Mouse (Mus musculus): Measurements from ENCODE around the gene Acot4. TPM values are rescaled to one million over a fixed set of nuclear protein-coding genes. Genes with fewer than 3 reads are reported as not detected.
A peak's percentile ranks its signal among the peaks of the same experiment; 100 is the strongest.
"Not testable (repeated sequence)": the region's sequence is repeated elsewhere in the genome, so short reads cannot be mapped to it uniquely, and the experiment has no call there.

Acot4 gene
- polyA plus RNA-seq, 1 experiment from 2014 or later, result 0.17 TPM

DNA sequence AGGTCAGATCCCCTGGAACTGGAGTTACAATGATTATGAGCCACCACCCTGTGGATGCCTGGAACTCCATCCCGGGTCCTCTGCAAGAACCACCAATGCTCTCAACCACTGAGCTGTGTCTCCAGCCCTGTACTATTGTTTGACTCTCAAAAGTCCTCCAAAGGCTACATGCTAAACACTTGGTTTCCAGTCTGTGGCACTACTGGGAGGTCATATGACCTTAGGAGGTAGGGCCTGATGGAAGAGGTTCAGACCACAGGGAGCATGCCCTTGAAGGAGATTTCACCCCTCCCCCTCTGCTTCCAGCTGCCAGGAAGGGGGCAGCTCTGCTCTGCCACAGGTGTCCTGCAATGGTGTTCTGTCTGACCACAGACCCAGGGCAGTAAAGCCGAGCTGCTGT is 4.9 kb upstream of the Acot4 start:
- H3K9ac ChIP-seq; H3K4me1 ChIP-seq; H3K4me2 ChIP-seq; ATAC-seq (ENCODE audit: insufficient number of reproducible peaks, low FRiP score, low TSS enrichment, low read depth); H3K27me3 ChIP-seq; H3K9me3 ChIP-seq; H3K27ac ChIP-seq; H3K36me3 ChIP-seq; H3K4me3 ChIP-seq: not testable (repeated sequence)
- 70% methylated on average over 2 of the region's 2 CpGs for WGBS

DNA sequence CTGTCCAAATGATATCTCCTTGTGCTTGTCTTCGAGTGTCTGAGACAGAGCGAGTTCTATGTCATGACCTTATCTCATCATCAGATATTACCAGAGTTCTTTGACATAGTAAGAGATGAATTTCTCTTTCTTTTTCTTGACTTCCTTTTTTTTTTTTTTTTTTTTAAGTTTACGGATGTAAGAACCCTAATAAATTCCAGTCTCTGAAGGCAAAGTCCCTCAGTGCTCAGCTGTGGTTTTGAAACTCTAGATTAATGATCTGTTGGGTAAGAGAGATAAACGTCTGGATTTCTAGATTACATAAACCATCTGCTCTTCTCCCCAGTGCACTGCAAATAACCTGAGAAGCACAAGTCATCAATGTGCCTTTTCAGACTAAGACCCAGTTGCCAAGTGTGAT is 4.1 kb upstream of the Acot4 start:
- WGBS, result 42% methylated on average over 4 of the region's 4 CpGs
- no peak overlapping the region for H3K4me2 ChIP-seq
- no peaks in the 10 kb centered on the region for H3K4me1 ChIP-seq
- no peaks in the 10 kb centered on the region for H3K9me3 ChIP-seq
- ATAC-seq (ENCODE audit: insufficient number of reproducible peaks, low FRiP score, low TSS enrichment, low read depth), result no peak
- no peaks in the 10 kb centered on the region for H3K36me3 ChIP-seq
- H3K4me3 ChIP-seq, result no peak overlapping the region
- H3K9ac ChIP-seq, result no peak overlapping the region
- no peak overlapping the region for H3K27ac ChIP-seq
- no peaks in the 10 kb centered on the region for H3K27me3 ChIP-seq

DNA sequence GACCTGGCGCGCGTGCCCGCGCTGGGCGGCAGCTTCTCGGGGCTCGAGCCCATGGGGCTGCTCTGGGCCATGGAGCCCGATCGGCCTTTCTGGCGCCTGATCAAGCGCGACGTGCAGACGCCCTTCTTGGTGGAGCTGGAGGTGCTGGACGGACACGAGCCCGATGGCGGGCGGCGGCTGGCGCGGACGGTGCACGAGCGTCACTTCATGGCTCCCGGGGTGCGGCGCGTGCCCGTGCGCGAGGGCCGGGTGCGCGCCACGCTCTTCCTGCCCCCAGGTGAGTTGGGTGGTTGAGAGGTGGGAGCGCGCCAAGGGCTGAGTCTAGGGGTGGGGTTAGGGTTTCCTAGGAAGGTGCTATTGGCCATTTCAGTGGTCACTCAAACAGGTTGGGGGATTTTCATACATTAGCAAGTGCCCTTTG is 522 bp downstream of the Acot4 start, which contains the start of gene Gm49366:
Gene Gm49366 (plus strand): TSS at position 245 of the 421 bp plus-strand sequence.
- not testable (repeated sequence) for H3K4me1 ChIP-seq, H3K27ac ChIP-seq, H3K27me3 ChIP-seq, H3K9me3 ChIP-seq, H3K36me3 ChIP-seq
- whole genome bisulfite sequencing, result 1% methylated on average over 39 of the region's 39 CpGs
- Histone ChIP-seq H3K9ac (0 out of 2 replicates have a peak within 1 kb of the TSS, but pooled peaks have one; percentile 20), H3K4me2 (peak within 1 kb of the TSS; percentile 67), H3K4me3 (peak within 1 kb of the TSS; percentile 46)
- ATAC-seq (ENCODE audit: insufficient number of reproducible peaks, low FRiP score, low TSS enrichment, low read depth), result 0 out of 2 replicates have a peak, but pooled peaks have one; percentile 24

DNA sequence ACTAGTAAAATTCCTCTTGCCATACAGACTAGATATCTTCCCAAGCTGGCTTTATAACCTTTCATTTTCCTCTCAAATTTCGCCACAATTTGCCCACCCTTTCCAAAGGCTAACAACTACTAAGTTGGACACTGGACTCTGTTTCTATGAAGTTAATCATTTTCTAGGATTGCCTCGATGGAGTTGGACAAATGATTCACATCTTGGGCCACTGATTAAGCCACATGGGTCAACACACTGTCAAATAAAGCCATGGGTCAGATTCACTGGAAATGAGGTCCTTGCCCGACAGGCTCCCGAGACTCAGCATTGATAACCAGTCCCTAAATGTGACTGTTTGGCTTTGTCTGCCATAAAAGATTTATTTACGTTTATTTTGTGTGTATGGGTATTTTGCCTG is 4.1 kb downstream of the Acot4 start:
- H3K27me3 ChIP-seq, result no peaks in the 10 kb centered on the region
- no peak overlapping the region for H3K4me3 ChIP-seq
- no peak overlapping the region for H3K9ac ChIP-seq
- ATAC-seq (ENCODE audit: insufficient number of reproducible peaks, low FRiP score, low TSS enrichment, low read depth), result no peak
- 84% methylated on average over 5 of the region's 5 CpGs for WGBS
- H3K36me3 ChIP-seq, result no peaks in the 10 kb centered on the region
- no peak overlapping the region for H3K4me2 ChIP-seq
- no peaks in the 10 kb centered on the region for H3K9me3 ChIP-seq
- no peaks in the 10 kb centered on the region for H3K4me1 ChIP-seq
- H3K27ac ChIP-seq, result no peak overlapping the region

DNA sequence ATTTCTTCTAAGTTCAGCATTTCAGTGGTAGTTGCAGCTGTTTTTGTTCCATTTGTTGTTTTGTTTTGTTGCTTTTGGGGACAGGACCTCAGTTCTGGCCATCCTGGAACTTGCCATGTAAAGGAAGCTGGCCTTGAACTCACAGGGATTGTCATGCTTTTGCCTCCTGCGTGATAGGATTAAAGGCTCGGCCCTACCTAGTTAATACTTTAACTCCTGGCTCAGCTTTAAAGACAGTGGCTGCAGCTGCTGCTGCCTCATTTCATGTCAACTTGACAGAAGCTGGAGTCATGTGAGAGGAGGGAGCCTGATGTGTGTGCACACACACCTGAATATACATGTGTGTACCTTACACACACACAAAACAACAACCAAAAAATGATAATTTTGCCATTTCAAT is 5.9 kb downstream of the Acot4 start:
- H3K36me3 ChIP-seq, result no peaks in the 10 kb centered on the region
- no peak overlapping the region for H3K4me3 ChIP-seq
- no peaks in the 10 kb centered on the region for H3K27me3 ChIP-seq
- no peaks in the 10 kb centered on the region for H3K4me1 ChIP-seq
- no peak overlapping the region for H3K4me2 ChIP-seq
- H3K9me3 ChIP-seq, result no peaks in the 10 kb centered on the region; the same call in 1 of the 2 replicates
- H3K27ac ChIP-seq, result no peak overlapping the region
- ATAC-seq (ENCODE audit: insufficient number of reproducible peaks, low FRiP score, low TSS enrichment, low read depth), result no peak
- H3K9ac ChIP-seq, result no peak overlapping the region
- WGBS, result 59% methylated on average over 2 of the region's 2 CpGs

DNA sequence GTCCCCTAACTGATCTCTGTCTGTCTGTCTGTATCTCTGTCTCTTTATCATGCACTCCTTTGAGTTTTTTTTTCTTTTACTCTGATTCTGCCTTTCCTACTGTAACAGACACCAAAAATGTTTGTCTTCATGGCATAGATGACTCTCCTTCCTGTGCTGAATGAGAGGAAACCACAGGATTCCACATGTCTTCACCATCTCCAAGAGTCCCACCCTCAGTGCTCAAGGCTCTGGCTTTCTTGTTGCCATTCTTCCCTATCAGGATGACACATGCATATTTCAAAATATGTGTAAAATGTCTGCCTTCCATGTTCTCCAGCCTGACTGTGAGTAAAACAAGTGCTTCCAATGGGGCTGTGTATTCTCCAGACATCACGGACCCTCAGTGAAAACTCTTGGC is 8.7 kb downstream of the Acot4 start:
- no peak for ATAC-seq (ENCODE audit: insufficient number of reproducible peaks, low FRiP score, low TSS enrichment, low read depth)
- WGBS, result 95% methylated on average over 1 of the region's 1 CpGs

DNA sequence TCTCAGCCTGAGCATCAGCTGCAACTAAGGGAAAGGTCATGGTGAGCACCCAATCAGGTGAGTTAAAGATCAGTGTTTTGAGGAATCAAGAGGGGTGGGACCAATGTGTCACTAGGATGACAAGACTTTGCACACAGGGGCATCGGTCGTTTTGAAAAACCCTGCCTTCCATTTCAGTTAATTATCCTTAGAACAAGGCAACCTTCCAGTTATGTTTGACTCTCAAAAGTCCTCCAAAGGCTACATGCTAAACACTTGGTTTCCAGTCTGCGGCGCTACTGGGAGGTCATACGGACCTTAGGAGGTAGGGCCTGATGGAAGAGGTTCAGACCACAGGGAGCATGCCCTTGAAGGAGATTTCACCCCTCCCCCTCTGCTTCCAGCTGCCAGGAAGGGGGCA is 12.6 kb downstream of the Acot4 start:
- WGBS, result 80% methylated on average over 5 of the region's 5 CpGs
- H3K9me3 ChIP-seq; H3K9ac ChIP-seq; H3K4me2 ChIP-seq; ATAC-seq (ENCODE audit: insufficient number of reproducible peaks, low FRiP score, low TSS enrichment, low read depth); H3K27ac ChIP-seq; H3K4me1 ChIP-seq; H3K4me3 ChIP-seq; H3K36me3 ChIP-seq: not testable (repeated sequence)
- H3K27me3 ChIP-seq, result peaks cover 16% of the 10 kb centered on the region

More for the DNA sequence above, 8.7 kb downstream of the Acot4 start:
- H3K4me1 ChIP-seq, result no peaks in the 10 kb centered on the region
- H3K4me3 ChIP-seq, result no peak overlapping the region
- H3K9ac ChIP-seq, result no peak overlapping the region
- no peak overlapping the region for H3K4me2 ChIP-seq
- H3K9me3 ChIP-seq, result no peaks in the 10 kb centered on the region; the same call in 1 of the 2 replicates
- H3K27me3 ChIP-seq, result no peaks in the 10 kb centered on the region
- H3K27ac ChIP-seq, result no peak overlapping the region
- no peaks in the 10 kb centered on the region for H3K36me3 ChIP-seq

DNA sequence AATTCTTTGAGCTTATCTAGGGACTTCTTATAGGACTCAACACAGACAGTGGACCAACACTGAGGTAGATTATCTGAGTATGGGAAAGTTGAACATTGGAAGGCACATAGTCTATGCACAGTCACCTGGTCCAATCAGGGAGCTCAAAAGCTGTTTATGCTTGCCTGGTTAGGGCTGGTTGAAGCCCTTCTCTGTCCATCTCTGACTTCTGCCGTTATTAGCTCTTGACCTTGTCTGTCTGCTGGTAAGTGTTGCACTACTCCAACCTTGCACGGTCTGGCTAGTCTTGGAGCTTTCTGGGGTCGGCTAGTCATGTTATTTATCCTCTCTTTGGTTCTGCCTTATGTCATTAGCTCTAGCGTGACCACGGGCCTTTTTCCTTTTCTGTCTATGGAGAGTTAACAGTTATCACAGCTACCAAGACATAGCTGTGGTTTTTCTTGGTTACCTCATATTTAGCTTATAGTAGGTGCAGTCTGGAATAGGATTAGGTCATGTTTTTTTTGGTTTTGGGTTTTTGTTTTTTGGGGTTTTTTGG is 13.8 kb downstream of the Acot4 start, which contains the start of gene Acot3:
Gene Acot3 (plus strand): TSS at position 208 of the 538 bp plus-strand sequence.
- H3K36me3 ChIP-seq, result no peaks in the 10 kb centered on the region
- H3K4me2 ChIP-seq, result no peak within 1 kb of the TSS
- H3K4me3 ChIP-seq, result peak within 1 kb of the TSS; percentile 43; the same call in 1 of the 2 replicates
- no peak for ATAC-seq (ENCODE audit: insufficient number of reproducible peaks, low FRiP score, low TSS enrichment, low read depth)
- WGBS, result 77% methylated on average over 5 of the region's 5 CpGs
- no peak within 1 kb of the TSS for H3K27ac ChIP-seq
- no peak within 1 kb of the TSS for H3K9ac ChIP-seq
- peaks cover 16% of the 10 kb centered on the region for H3K27me3 ChIP-seq
- no peaks in the 10 kb centered on the region; the same call in 1 of the 2 replicates for H3K9me3 ChIP-seq
- H3K4me1 ChIP-seq, result peaks cover 6% of the 10 kb centered on the region

DNA sequence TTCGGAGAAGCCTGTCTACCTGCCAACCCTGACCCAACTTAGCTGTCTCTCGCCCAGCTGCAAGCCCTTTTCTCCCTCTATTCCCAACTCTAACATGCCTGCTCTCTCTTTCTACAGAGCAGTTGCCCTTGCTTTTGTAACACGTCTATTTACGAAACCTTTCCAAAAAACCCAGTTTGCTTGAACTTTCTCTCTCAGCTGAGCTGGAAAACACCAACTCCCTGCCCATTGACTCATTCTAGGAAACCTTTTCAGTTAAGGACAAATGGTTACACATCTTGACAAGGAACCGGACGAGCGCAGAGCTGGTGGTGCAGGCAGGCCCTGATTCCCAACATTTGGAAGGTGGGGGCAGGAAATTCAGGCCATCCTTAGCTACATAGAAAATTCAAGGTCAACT is 14.4 kb downstream of the Acot4 start:
- no peak for ATAC-seq (ENCODE audit: insufficient number of reproducible peaks, low FRiP score, low TSS enrichment, low read depth)
- Histone ChIP-seq H3K4me2 (no peak overlapping the region), H3K4me1 (peaks cover 6% of the 10 kb centered on the region), H3K27me3 (peaks cover 16% of the 10 kb centered on the region), H3K36me3 (no peaks in the 10 kb centered on the region), H3K4me3 (0 out of 2 replicates have a peak overlapping the region, but pooled peaks have one; percentile 43), H3K9ac (no peak overlapping the region), H3K9me3 (no peaks in the 10 kb centered on the region; the same call in 1 of the 2 replicates), H3K27ac (no peak overlapping the region)
- 90% methylated on average over 7 of the region's 7 CpGs for WGBS

DNA sequence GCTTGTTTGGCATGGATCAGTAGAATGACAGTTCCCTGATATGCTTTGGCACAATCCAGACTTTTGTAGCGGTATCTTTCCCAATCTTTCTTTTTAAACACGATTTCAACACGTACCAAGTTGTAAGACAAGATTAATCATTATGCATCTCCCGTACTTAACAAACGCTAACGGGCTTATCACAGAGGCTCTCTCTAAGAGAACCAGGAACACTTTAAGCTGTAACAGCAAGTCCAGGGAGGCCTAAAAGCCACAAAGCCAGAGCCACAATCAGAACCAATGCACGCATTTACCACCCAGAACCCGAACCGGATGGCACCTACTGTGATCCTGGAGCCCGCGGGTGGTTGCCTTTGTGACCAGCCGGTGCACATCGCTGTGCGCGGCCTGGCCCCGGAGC is 15.0 kb downstream of the Acot4 start:
- 12% methylated on average over 16 of the region's 16 CpGs for WGBS
- Histone ChIP-seq H3K27ac (no peak overlapping the region), H3K4me1 (peaks cover 6% of the 10 kb centered on the region), H3K9ac (no peak overlapping the region), H3K4me3 (peak overlapping the region; percentile 43), H3K27me3 (peaks cover 16% of the 10 kb centered on the region), H3K4me2 (peak overlapping the region; percentile 84), H3K36me3 (no peaks in the 10 kb centered on the region), H3K9me3 (no peaks in the 10 kb centered on the region; the same call in 1 of the 2 replicates)
- no peak for ATAC-seq (ENCODE audit: insufficient number of reproducible peaks, low FRiP score, low TSS enrichment, low read depth)

DNA sequence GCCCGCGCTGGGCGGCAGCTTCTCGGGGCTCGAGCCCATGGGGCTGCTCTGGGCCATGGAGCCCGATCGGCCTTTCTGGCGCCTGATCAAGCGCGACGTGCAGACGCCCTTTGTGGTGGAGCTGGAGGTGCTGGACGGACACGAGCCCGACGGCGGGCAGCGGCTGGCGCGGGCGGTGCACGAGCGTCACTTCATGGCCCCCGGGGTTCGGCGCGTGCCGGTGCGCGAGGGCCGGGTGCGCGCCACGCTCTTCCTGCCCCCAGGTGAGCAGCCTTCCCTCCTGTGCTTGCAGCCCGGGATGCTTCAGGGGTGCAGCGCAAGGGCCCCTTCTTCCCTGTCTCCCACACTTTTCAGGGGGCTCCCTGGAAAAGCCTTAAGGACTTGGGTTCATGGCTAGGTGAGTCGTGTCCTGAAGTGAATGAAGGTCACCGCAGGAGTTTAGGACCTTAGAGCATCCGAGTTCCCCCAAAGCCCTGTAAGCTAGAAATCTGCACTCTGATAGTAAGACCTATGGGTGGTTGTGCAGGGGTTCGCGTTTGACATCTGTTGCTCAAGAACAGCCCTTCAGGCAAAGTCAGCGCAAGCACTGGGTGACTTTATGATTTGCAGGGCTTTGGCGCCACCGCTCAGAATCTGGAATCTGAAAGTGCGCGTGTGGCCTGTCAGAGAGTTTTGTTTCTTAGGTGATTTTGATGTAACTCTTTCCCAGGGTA is 15.7 kb downstream of the Acot4 start:
- H3K4me2 ChIP-seq, result peak overlapping the region; percentile 84
- H3K9ac ChIP-seq, result peak overlapping the region; percentile 35; the same call in 1 of the 2 replicates
- peak overlapping the region; percentile 43 for H3K4me3 ChIP-seq
- H3K9me3 ChIP-seq, result no peaks in the 10 kb centered on the region
- H3K27ac ChIP-seq, result no peak overlapping the region
- H3K36me3 ChIP-seq, result no peaks in the 10 kb centered on the region
- peaks cover 6% of the 10 kb centered on the region for H3K4me1 ChIP-seq
- ATAC-seq (ENCODE audit: insufficient number of reproducible peaks, low FRiP score, low TSS enrichment, low read depth), result no peak
- H3K27me3 ChIP-seq, result peaks cover 16% of the 10 kb centered on the region
- 2% methylated on average over 41 of the region's 46 CpGs for WGBS

DNA sequence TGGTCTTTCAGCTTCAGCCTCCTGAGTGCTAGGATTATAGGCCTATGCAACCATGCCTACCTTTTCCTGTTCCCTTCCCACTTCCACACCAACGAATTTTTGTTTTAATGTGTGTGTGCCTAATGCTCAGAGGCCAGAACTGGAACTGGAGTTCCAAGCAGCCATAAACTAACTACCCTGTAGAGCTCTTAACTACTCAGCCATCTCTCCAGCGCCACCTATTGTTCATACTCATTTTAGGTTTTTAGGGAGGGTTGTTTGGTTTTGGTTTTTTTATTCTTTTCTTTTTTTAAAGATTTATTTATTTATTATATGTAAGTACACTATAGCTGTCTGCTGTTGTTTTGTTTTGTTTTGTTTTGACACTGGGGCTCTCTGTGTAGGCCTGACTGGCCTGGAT is 22.8 kb downstream of the Acot4 start:
- Histone ChIP-seq H3K27ac (no peak overlapping the region), H3K4me1 (no peaks in the 10 kb centered on the region), H3K4me2 (no peak overlapping the region), H3K9ac (no peak overlapping the region), H3K27me3 (no peaks in the 10 kb centered on the region), H3K9me3 (no peaks in the 10 kb centered on the region), H3K36me3 (no peaks in the 10 kb centered on the region), H3K4me3 (no peak overlapping the region)
- no peak for ATAC-seq (ENCODE audit: insufficient number of reproducible peaks, low FRiP score, low TSS enrichment, low read depth)
- WGBS, result 42% methylated on average over 2 of the region's 2 CpGs

All from limb, embryonic 15.5 days (tissue).